Mouse (Mus musculus): ENCODE results near the gene Zbed6.

Gene Zbed6

DNA sequence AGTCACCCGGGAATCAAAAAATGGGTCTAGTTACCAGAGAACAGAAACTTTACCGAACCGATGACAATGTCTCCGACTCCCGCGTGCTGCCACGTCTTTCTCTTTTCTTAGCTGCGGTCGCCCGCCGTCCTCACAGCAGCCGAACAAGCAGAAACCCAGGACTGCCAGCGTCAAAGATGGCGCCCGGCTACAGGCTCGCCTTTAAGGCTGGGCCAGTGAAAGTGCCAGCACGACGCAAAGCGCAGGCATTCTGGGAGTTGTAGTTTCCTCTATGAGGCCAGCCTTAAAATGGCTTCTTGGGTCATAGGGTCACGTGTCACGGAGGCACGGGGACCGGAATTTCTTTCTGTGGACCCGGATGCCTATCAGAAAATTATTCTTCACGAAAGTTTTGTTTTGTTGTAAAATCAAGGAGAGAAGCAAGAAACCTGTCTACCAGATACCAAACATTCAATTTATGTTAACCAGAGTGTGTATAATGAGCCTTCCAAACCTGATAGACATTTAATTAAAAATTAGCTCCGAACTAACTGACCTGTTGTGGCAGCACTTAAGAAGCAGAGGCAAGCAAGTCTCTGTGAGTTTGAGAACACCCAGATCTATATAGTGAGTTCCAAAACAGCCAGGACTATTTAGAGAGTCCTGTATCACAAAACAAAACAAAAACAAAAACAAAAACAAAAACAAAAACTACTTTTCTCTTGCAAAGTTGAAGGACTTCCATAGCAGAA is 683 bp upstream of the Zbed6 start, which contains the start of gene Gm38394:
Gm38394 (minus strand) TSS at position 116 of the 731 bp plus-strand sequence.
- peak; percentile 93 for DNase-seq

GRCm38 (mm10) chr1:133658878-133659277 is 1.8 kb downstream of the Zbed6 start:
- DNase-seq: no peak

DNA sequence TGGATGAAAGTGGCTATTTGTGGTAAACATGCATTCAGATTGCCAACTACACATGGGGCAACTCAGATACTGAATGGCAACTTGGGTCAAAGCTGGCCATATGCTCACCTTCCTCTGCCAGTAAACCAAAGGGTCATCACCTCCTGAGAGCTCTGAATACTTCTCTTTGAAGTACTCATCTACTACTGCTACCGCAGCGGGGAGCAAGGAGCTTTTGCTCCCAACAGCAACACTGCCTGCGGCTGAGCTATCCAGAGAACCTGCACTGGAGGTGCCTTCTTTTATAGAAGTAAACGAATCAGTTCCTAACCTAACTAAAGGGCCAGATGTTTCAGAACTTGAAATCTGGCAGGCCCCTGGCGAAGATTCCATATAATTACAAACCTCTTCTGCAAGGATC is 3.9 kb downstream of the Zbed6 start:
- no peak for DNase-seq

- no peak for DNase-seq
Measured at GRCm38 (mm10) chr1:133653033-133653432, 7.7 kb downstream of the Zbed6 start.

DNA sequence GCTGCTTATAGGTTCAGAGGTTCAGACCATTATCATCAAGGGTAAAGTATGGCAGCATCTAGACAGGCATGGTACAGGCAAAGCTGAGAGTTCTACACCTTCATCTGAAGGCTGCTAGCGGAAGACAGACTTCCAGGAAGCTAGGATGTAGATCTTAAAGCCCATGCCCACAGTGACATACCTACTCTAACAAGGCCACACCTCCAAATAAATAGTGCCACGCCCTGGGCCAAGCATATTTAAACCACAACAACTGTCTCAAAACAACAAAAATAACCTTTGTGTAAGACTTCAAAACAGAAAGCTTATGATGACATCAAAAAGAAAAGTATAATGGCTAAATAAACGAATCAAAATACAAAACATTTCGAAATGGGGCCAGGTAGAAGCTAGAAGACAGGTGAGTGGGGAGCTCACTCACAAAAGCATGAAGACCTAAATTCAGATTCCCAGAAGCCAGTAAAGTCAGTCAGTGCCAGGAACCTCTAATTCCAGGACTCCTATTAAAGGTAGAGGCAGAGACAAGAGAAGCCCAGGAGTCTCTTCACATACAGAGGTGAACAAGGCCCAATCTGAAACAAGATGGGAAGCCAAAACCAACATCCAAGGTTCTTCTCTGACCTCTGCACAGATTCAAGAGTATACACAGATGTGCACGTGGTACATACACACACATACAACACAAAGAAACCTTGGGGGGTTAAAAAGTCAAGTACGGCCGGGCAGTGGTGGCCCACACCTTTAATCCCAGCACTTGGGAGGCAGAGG is 10.2 kb downstream of the Zbed6 start:
- DNase-seq: no peak

DNA sequence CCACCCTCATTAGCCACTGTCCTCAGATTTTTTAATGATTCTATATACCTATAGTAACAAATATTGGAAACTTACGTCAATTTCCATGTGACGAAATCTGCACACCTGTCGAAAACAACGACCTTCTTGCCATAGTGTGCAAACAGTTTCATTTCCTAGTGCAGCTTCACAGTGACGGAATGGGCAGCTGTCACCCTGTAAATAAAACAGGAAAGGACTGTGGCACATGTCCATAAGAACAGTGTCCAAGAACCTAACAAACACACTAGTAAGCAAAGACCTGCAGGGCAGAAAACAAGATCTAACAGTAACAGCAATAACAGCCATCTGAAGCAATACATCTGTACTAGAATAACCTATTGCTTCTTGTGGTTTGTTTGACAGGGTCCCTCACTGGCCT is 15.0 kb downstream of the Zbed6 start:
- no peak for DNase-seq

DNA sequence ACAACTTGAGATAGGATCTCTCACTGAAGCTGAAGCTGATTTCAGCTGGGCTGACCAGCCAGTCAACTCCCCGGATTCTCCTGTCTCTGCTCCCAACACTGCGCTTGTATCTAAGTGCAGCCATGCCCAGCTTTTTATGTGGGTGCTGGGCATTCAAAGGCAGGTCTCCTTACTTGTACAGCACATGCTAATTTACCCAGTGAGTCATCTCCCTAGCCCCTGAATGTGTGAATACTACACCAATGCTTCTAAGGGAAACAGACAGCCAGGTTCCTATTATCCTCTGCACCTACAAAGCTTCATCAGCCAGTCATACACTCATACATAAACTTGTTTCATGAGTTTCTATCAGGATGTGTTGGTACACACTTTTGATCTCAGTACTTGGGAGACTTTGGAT is 19.5 kb downstream of the Zbed6 start:
- no peak for DNase-seq

- no peak for DNase-seq
Measured at GRCm38 (mm10) chr1:133638517-133638916, 22.2 kb downstream of the Zbed6 start.

DNA sequence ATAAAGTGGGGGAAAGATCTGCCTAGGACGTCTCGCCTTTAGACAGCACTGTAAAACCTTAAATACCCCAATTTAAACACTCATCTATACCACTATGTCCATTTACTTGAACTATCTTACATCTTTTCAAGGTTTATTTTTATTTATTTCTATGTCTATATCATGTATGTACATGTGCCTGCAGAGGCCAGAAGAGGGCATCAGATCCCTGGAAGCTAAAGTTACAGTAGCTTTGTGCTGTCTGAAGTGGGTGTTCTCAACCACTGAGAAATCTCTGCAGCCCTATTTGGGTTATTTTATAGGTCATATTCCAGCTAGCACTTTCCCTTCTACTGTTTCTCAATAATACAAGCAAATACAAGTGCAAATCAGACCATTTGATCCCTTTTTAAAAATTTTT is 28.5 kb downstream of the Zbed6 start:
- DNase-seq: no peak

GRCm38 (mm10) chr1:133625052-133625451 is 35.6 kb downstream of the Zbed6 start:
- DNase-seq: no peak

- DNase-seq: no peak
Measured at GRCm38 (mm10) chr1:133618311-133618710, 42.4 kb downstream of the Zbed6 start.

- DNase-seq: no peak
Measured at GRCm38 (mm10) chr1:133617908-133618307, 42.8 kb downstream of the Zbed6 start.

DNA sequence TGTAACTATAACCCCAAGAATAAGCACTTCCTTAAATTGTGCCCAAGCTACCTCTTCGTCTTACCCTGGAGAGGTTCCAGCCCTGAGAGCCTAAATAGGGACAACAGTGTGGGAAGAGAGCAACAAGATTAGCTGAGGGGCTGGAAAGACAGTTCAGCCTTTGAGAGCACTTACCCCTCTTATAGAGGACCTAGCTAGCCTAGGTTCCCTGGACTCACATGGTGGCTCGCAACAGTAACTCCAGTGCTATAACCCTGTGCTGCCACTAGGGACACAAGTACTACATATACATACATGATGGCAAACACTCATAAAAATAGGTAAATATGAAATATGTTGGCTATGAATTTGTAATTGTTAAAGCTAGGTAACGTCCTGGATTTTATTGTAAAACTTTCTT is 46.9 kb downstream of the Zbed6 start:
- DNase-seq: no peak

- DNase-seq: no peak
Measured at GRCm38 (mm10) chr1:133611436-133611835, 49.2 kb downstream of the Zbed6 start.

- no peak for DNase-seq
Measured at GRCm38 (mm10) chr1:133610601-133611000, 50.1 kb downstream of the Zbed6 start.

GRCm38 (mm10) chr1:133609771-133610502 is 50.7 kb downstream of the Zbed6 start, which contains the start of gene Snrpe:
Snrpe (minus strand) TSS chr1:133610291.
- peak; percentile 98 for DNase-seq

Data from lung, postnatal 14 days (tissue).